Mouse (Mus musculus) CH12.LX (cell line): ENCODE results near the gene Fau. TPM values are rescaled to one million over a fixed set of nuclear protein-coding genes. Genes with fewer than 3 reads are reported as not detected.

Experiments
- DNase-seq: peaks from one replicate; pipeline ENCODE4 v3.0.0-alpha.2; 2013; ENCODE audit errors: extremely low read depth
- H3K27ac ChIP-seq: 2 replicates; pipeline ENCODE4 v1.5.1; 2012; ENCODE audit warnings: low read depth, mild to moderate bottlenecking, control low read depth, moderate library complexity; ENCODE audit not compliant: insufficient read depth
- H3K27me3 ChIP-seq: replicated peaks from 2 replicates; pipeline ENCODE3; 2012; ENCODE audit warnings: inconsistent platforms
- H3K36me3 ChIP-seq, 2 experiments: replicated peaks in 1 of 2; 2 replicates each; pipeline versions ENCODE3 to v1.6.1; 2012; ENCODE audit warnings: inconsistent platforms in 1 of 2, low read length in 1 of 2, mild to moderate bottlenecking in 1 of 2, mixed read lengths in 1 of 2, moderate library complexity in 1 of 2; ENCODE audit not compliant: control insufficient read depth in 1 of 2, insufficient read depth in 1 of 2
- H3K4me1 ChIP-seq, 2 experiments: 2 replicates each; pipeline ENCODE4 v1.6.1; 2012; ENCODE audit warnings: inconsistent platforms in 1 of 2, moderate library complexity in 1 of 2; ENCODE audit not compliant: insufficient read depth in 2 of 2, control insufficient read depth in 1 of 2
- H3K4me2 ChIP-seq: 2 replicates; pipeline ENCODE4 v1.6.1; 2012; ENCODE audit warnings: low read depth, mild to moderate bottlenecking, control low read depth; ENCODE audit not compliant: poor library complexity, insufficient read depth, severe bottlenecking
- H3K4me3 ChIP-seq, 3 experiments: fragments of 150-350 bp in 1 of 3; sonication (generic) in 1 of 3; replicated peaks in 1 of 3; 2 replicates each; pipeline versions ENCODE3 to v1.5.1; 2011 to 2012; ENCODE audit warnings: low read depth in 2 of 3, low read length in 2 of 3, mild to moderate bottlenecking in 2 of 3, moderate library complexity in 2 of 3, control low read depth in 1 of 3, improper control_type of control experiment in 1 of 3, inconsistent platforms in 1 of 3, mixed read lengths in 1 of 3; ENCODE audit not compliant: poor library complexity in 1 of 3
- H3K79me2 ChIP-seq: replicated peaks from 2 replicates; pipeline ENCODE4 v1.6.1; 2012; ENCODE audit warnings: mild to moderate bottlenecking, moderate library complexity; ENCODE audit not compliant: control insufficient read depth, poor library complexity, insufficient read depth, severe bottlenecking; ENCODE audit errors: extremely low read depth
- H3K9ac ChIP-seq: 2 replicates; pipeline ENCODE4 v1.6.1; 2012; ENCODE audit warnings: low read depth, mild to moderate bottlenecking, control low read depth, moderate library complexity; ENCODE audit not compliant: insufficient read depth
- H3K9me3 ChIP-seq: replicated peaks from 2 replicates; pipeline ENCODE3; 2012; ENCODE audit warnings: low read length, inconsistent platforms, mixed read lengths
- BHLHE40 ChIP-seq: IDR thresholded peaks from 2 replicates; pipeline ENCODE4 v1.6.1; 2011; ENCODE audit warnings: mild to moderate bottlenecking, low read depth, low read length, improper control_type of control experiment
- CHD1 ChIP-seq: IDR thresholded peaks from 2 replicates; pipeline ENCODE4 v1.6.1; 2012; ENCODE audit warnings: low read depth, low read length, improper control_type of control experiment, inconsistent platforms
- CHD2 ChIP-seq: IDR thresholded peaks from 2 replicates; pipeline ENCODE4 v1.6.1; 2011; ENCODE audit warnings: low read length, improper control_type of control experiment
- CTCF ChIP-seq, 2 experiments: IDR thresholded peaks in 1 of 2; conservative IDR thresholded peaks in 1 of 2; 2 replicates each; pipeline ENCODE4 v1.5.1; 2011 to 2012; ENCODE audit warnings: low read depth in 2 of 2, low read length in 2 of 2, improper control_type of control experiment in 1 of 2, inconsistent platforms in 1 of 2, mild to moderate bottlenecking in 1 of 2, moderate library complexity in 1 of 2
- ELF1 ChIP-seq: IDR thresholded peaks from 2 replicates; pipeline ENCODE4 v1.6.1; 2014; ENCODE audit warnings: low read depth, mild to moderate bottlenecking, inconsistent platforms, low read length, improper control_type of control experiment
- GABPA ChIP-seq: IDR thresholded peaks from 2 replicates; pipeline ENCODE4 v1.6.1; 2012; ENCODE audit warnings: low read depth, low read length, improper control_type of control experiment, inconsistent platforms; ENCODE audit not compliant: insufficient replicate concordance
- HCFC1 ChIP-seq: IDR thresholded peaks from 2 replicates; pipeline ENCODE4 v1.6.1; 2012; ENCODE audit warnings: low read depth, mild to moderate bottlenecking, inconsistent platforms, low read length, improper control_type of control experiment
- IRF4 ChIP-seq: IDR thresholded peaks from 2 replicates; pipeline ENCODE4 v1.6.1; 2014; ENCODE audit warnings: low read depth, mild to moderate bottlenecking, inconsistent platforms, low read length, improper control_type of control experiment
- JUN ChIP-seq: IDR thresholded peaks from 2 replicates; pipeline ENCODE4 v1.6.1; 2011; ENCODE audit warnings: low read depth, mild to moderate bottlenecking, low read length, improper control_type of control experiment, moderate library complexity; ENCODE audit not compliant: insufficient read depth
- JUND ChIP-seq: conservative IDR thresholded peaks from 2 replicates; pipeline ENCODE4 v1.6.1; 2011; ENCODE audit warnings: low read depth, low read length, improper control_type of control experiment
- KAT2A ChIP-seq: IDR thresholded peaks from 2 replicates; pipeline ENCODE4 v1.6.1; 2012; ENCODE audit warnings: low read length, improper control_type of control experiment, inconsistent platforms; ENCODE audit not compliant: insufficient replicate concordance
- MAFK ChIP-seq: IDR thresholded peaks from 2 replicates; pipeline ENCODE4 v1.6.1; 2011; ENCODE audit warnings: low read length, improper control_type of control experiment; ENCODE audit not compliant: insufficient replicate concordance
- MAX ChIP-seq: IDR thresholded peaks from 2 replicates; pipeline ENCODE4 v1.6.1; 2011; ENCODE audit warnings: low read length, improper control_type of control experiment
- MAZ ChIP-seq: IDR thresholded peaks from 2 replicates; pipeline ENCODE4 v1.6.1; 2012; ENCODE audit warnings: low read depth, mild to moderate bottlenecking, inconsistent platforms, low read length, improper control_type of control experiment, moderate library complexity
- MEF2A ChIP-seq: IDR thresholded peaks from 2 replicates; pipeline ENCODE4 v1.6.1; 2014; ENCODE audit warnings: low read depth, mild to moderate bottlenecking, inconsistent platforms, low read length, improper control_type of control experiment, borderline replicate concordance
- MXI1 ChIP-seq: IDR thresholded peaks from 2 replicates; pipeline ENCODE4 v1.6.1; 2011; ENCODE audit warnings: mild to moderate bottlenecking, low read depth, low read length, improper control_type of control experiment
- MYC ChIP-seq: IDR thresholded peaks from 2 replicates; pipeline ENCODE4 v1.6.1; 2011; ENCODE audit warnings: low read depth, mild to moderate bottlenecking, improper control_type of control experiment, low read length
- NELFE ChIP-seq: IDR thresholded peaks from 2 replicates; pipeline ENCODE4 v1.6.1; 2011; ENCODE audit warnings: low read depth, low read length, improper control_type of control experiment
- NRF1 ChIP-seq: IDR thresholded peaks from 2 replicates; pipeline ENCODE4 v1.6.1; 2014; ENCODE audit warnings: low read depth, mild to moderate bottlenecking, inconsistent platforms, low read length, improper control_type of control experiment, moderate library complexity
- PAX5 ChIP-seq: IDR thresholded peaks from 2 replicates; pipeline ENCODE4 v1.6.1; 2012; ENCODE audit warnings: low read length, inconsistent platforms, mixed read lengths
- POLR2A ChIP-seq: IDR thresholded peaks from 2 replicates; pipeline ENCODE4 v1.6.1; 2011; ENCODE audit warnings: low read depth, mild to moderate bottlenecking, improper control_type of control experiment, low read length
- POLR2AphosphoS2 ChIP-seq: IDR thresholded peaks from 2 replicates; pipeline ENCODE4 v1.6.1; 2011; ENCODE audit warnings: low read depth, low read length, improper control_type of control experiment
- RAD21 ChIP-seq: IDR thresholded peaks from 2 replicates; pipeline ENCODE4 v1.6.1; 2011; ENCODE audit warnings: low read depth, mild to moderate bottlenecking, low read length, improper control_type of control experiment, moderate library complexity
- RCOR1 ChIP-seq: conservative IDR thresholded peaks from 2 replicates; pipeline ENCODE4 v1.6.1; 2012; ENCODE audit warnings: low read depth, mild to moderate bottlenecking, inconsistent platforms, low read length, improper control_type of control experiment
- SIN3A ChIP-seq: IDR thresholded peaks from 2 replicates; pipeline ENCODE4 v1.6.1; 2012; ENCODE audit warnings: low read length, improper control_type of control experiment, inconsistent platforms
- TBP ChIP-seq: conservative IDR thresholded peaks from 2 replicates; pipeline ENCODE4 v1.6.1; 2011; ENCODE audit warnings: low read depth, low read length, improper control_type of control experiment
- TCF12 ChIP-seq: IDR thresholded peaks from 2 replicates; pipeline ENCODE4 v1.6.1; 2014; ENCODE audit warnings: low read depth, mild to moderate bottlenecking, inconsistent platforms, low read length, improper control_type of control experiment
- UBTF ChIP-seq: IDR thresholded peaks from 2 replicates; pipeline ENCODE4 v1.6.1; 2012; ENCODE audit warnings: low read depth, mild to moderate bottlenecking, inconsistent platforms, low read length, improper control_type of control experiment, moderate library complexity
- USF2 ChIP-seq: conservative IDR thresholded peaks from 2 replicates; pipeline ENCODE4 v1.6.1; 2011; ENCODE audit warnings: low read depth, low read length, improper control_type of control experiment
- ZKSCAN1 ChIP-seq: IDR thresholded peaks from 2 replicates; pipeline ENCODE4 v1.6.1; 2012; ENCODE audit warnings: low read depth, inconsistent platforms, low read length, improper control_type of control experiment, borderline replicate concordance
- ZMIZ1 ChIP-seq: IDR thresholded peaks from 2 replicates; pipeline ENCODE4 v1.6.1; 2012; ENCODE audit warnings: low read depth, mild to moderate bottlenecking, inconsistent platforms, low read length, improper control_type of control experiment
- ZNF384 ChIP-seq: IDR thresholded peaks from 2 replicates; pipeline ENCODE4 v1.6.1; 2012; ENCODE audit warnings: low read depth, low read length, improper control_type of control experiment, inconsistent platforms
- dilution Hi-C: fragments of 300-500 bp; cut with MboI; formaldehyde crosslinking; loops from 2 replicates; pipeline ENCODE4 v1.14.3; 2020; ENCODE audit warnings: low sequenced_read_pairs; ENCODE audit not compliant: extremely low pct_unique_long_range_greater_than_20kb, extremely low pct_ligation_motif_present
- in situ Hi-C: fragments of 300-500 bp; cut with MboI; formaldehyde crosslinking; loops from 3 replicates; pipeline ENCODE4 v1.14.3; 2019; ENCODE audit warnings: low sequenced_read_pairs, low pct_ligation_motif_present, low pct_unique_long_range_greater_than_20kb, mixed read lengths
- polyA plus RNA-seq: library from polyadenylated mRNA; unstranded; fragments of >175 nt; gene quantifications from 2 replicates; pipeline ENCODE4 v1.2.1, GENCODE M21; 2012; ENCODE audit warnings: low read depth; ENCODE audit not compliant: insufficient read length
- total RNA-seq, 2 experiments: library from RNA; depleted of rRNA; stranded (reverse); fragments of 300-350 nt in 1 of 2; fragments of >200 nt in 1 of 2; gene quantifications; 2 replicates each; pipeline ENCODE4 v1.2.3; 2012 to 2014

The Fau gene
- total and polyA plus RNA-seq, 3 experiments, result 1,239 to 2,522 (median 2,403) TPM

- H3K4me2 ChIP-seq, result peak within 1 kb of the TSS; percentile 92
- peak within 1 kb of the TSS; percentile 90 for H3K9ac ChIP-seq
- H3K36me3 ChIP-seq, result peaks cover 34 to 58% of the 10 kb centered on the region in 2 experiments
- H3K27ac ChIP-seq, result peak within 1 kb of the TSS; percentile 65; the same call in 1 of the 2 replicates
- peaks cover 20% of the 10 kb centered on the region for H3K79me2 ChIP-seq
- DNase-seq, result peak; percentile 93
- dilution Hi-C loops (no loop called here), in situ Hi-C loops (no loop called here)
- no peaks in the 10 kb centered on the region for H3K27me3 ChIP-seq
- H3K4me3 ChIP-seq, result peak within 1 kb of the TSS; percentile 80 to 97 (median 97)
- H3K4me1 ChIP-seq, result peaks cover 3 to 26% of the 10 kb centered on the region in 2 experiments
- H3K9me3 ChIP-seq, result no peaks in the 10 kb centered on the region
- peak; percentile 87 for TF ChIP-seq TBP
- TF ChIP-seq MXI1, result peak; percentile 78; the same call in 1 of the 2 replicates
- no peak for TF ChIP-seq MAFK
- TF ChIP-seq PAX5, result no peak
- peak; percentile 92 for TF ChIP-seq HCFC1
- peak; percentile 88 for TF ChIP-seq MAX
- peak; percentile 78 for TF ChIP-seq IRF4
- peak; percentile 50 for TF ChIP-seq ZNF384
- peak; percentile 41; the same call in 1 of the 2 replicates for TF ChIP-seq JUND
- TF ChIP-seq NRF1, result peak; percentile 55
- TF ChIP-seq JUN, result no peak
- 0 out of 2 replicates have a peak, but pooled peaks have one; percentile 28 for TF ChIP-seq CHD1
- TF ChIP-seq TCF12, result peak; percentile 86
- TF ChIP-seq UBTF, result no peak
- no peak; the same call in none of the 2 replicates for TF ChIP-seq MAZ
- TF ChIP-seq RAD21, result no peak
- TF ChIP-seq MYC, result peak; percentile 83; the same call in 1 of the 2 replicates
- 0 out of 2 replicates have a peak, but pooled peaks have one; percentile 40 for TF ChIP-seq RCOR1
- peak; percentile 61; the same call in 1 of the 2 replicates for TF ChIP-seq POLR2AphosphoS2
- TF ChIP-seq GABPA, result peak; percentile 23; the same call in 1 of the 2 replicates
- TF ChIP-seq SIN3A, result peak; percentile 99
- peak; percentile 91; the same call in 1 of the 2 replicates for TF ChIP-seq KAT2A
- TF ChIP-seq ZMIZ1, result 0 out of 2 replicates have a peak, but pooled peaks have one; percentile 31
- no peak for TF ChIP-seq USF2
- TF ChIP-seq BHLHE40, result 0 out of 2 replicates have a peak, but pooled peaks have one; percentile 32
- TF ChIP-seq CTCF (conservative IDR thresholded peaks at IDR 0.05 in 1 of 2, IDR thresholded peaks at IDR 0.05 in 1 of 2; ENCODE audit: low read depth in 2 of 2, low read length in 2 of 2), result no peak
- no peak for TF ChIP-seq ZKSCAN1
- TF ChIP-seq ELF1, result peak; percentile 89
- TF ChIP-seq POLR2A, result peak; percentile 72
- peak; percentile 75 for TF ChIP-seq NELFE
- TF ChIP-seq MEF2A, result peak; percentile 71
- TF ChIP-seq CHD2, result peak; percentile 85; the same call in 1 of the 2 replicates
Observed at GRCm38 (mm10) chr19:6076564-6077393, 19.1 kb downstream of the Fau start, which contains the start of gene Vps51. Gene Vps51, minus strand, starts transcription at chr19:6077231.
